Mouse (Mus musculus) CD4-positive, CD25-positive, alpha-beta regulatory T cell, adult 4 months (primary cell): ENCODE results near the gene Tmem136. TPM values are rescaled to one million over a fixed set of nuclear protein-coding genes. Genes with fewer than 3 reads are reported as not detected.
A peak's percentile ranks its signal among the peaks of the same experiment; 100 is the strongest.
"Not testable (repeated sequence)": the region's sequence is repeated elsewhere in the genome, so short reads cannot be mapped to it uniquely, and the experiment has no call there.

ENCODE experiments used
- ATAC-seq: one replicate; pipeline ENCODE4 v1.8.0; 2017
- polyA plus RNA-seq, 2 experiments: library from polyadenylated mRNA; unstranded; fragments of 100-300 nt; shearing (Covaris generic); gene quantifications; one replicate each; pipeline ENCODE4 v1.2.1; 2017

Gene Tmem136
- polyA plus RNA-seq = 1 to 10 TPM; 3.1 to 4.6 TPM

DNA sequence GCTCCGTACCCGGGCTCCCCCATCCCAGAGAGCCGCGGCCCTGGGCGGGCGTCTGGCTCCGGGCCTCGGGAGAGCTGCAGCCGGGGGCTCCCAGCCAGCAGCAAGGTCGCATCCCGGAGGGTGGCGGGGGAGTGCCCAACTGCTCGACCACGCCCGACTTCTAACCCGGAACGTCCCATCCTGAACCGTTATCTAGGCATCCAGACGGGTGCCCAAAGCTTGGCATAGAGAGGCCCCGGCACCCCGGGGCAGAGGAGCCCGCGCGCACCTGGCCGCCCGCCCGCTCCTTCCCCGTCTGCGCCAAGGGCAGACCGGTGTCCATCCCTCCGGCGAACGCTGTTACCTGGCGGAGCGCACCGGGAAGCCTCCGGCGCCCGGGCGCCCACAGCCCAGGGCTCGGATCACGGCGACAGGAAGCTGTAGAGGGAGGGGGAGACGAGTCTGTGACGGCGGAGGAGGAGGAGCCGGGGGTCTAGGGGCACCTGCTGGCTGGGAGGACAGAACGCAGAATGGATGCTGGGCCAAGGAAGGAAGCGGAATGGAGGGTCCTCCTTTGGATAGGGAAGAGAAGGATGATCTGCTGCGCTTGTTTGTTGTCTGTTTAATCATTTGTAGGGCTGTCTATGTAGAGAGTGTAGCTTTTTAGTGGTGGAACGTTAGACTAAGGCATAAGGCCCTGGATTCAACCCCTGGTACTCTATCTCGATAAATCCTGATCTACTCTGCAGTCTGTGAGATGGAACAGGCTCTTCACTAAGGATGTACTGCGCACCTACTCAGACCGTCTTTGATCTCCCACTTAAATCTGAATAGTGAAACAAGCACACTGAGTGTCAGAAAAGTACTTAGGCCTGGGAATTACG lies at the start of gene Tmem136:
TSS of gene Tmem136 (minus strand) at position 437 of the 863 bp plus-strand sequence.
- peak; percentile 99 for ATAC-seq

GRCm38 (mm10) chr9:43155960-43156359 lies 39.6 kb upstream of the Tmem136 start:
- ATAC-seq = no peak

GRCm38 (mm10) chr9:43151779-43152178 lies 35.4 kb upstream of the Tmem136 start:
- no peak for ATAC-seq

DNA sequence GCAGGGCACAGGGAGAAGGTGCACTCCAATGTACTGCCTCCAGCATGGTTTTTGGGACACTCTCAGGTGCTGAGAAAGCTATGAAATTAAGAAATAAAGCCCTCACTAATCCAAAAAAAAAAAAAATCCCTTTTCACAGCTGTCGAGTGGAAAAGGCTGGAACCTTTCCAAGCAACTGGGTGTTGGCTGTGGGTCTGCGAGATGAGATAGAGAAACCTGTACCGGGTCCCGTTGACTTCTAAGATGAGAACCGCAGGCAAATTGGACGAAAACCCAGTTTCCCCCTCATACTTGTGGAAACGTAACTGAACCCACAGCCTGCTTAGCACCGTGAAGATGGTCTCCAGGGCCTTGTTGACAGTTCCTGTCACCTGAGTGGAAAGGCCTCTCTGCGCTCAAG lies 34.6 kb upstream of the Tmem136 start:
- no peak for ATAC-seq

- ATAC-seq = no peak
Observed at GRCm38 (mm10) chr9:43150075-43150474, 33.7 kb upstream of the Tmem136 start.

DNA sequence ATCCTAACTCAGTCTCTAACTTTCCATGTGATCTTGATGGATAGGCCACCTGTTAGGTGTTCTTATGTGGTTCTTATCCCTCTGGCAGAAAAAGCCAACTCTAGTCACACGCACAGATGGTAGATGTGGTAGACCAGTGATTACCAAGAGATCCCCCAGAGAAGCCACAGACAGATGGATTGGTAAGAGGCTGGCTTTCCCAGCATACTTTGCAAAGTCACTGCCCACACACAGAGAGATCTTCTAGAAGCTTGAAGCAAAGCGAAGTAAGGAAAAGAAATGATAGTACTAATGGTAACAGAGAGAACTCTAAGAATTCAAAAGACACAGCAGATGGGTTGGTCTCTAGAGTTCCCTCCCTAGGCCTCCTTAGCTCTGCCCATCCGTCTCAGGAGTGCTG lies 33.1 kb upstream of the Tmem136 start:
- ATAC-seq = no peak

DNA sequence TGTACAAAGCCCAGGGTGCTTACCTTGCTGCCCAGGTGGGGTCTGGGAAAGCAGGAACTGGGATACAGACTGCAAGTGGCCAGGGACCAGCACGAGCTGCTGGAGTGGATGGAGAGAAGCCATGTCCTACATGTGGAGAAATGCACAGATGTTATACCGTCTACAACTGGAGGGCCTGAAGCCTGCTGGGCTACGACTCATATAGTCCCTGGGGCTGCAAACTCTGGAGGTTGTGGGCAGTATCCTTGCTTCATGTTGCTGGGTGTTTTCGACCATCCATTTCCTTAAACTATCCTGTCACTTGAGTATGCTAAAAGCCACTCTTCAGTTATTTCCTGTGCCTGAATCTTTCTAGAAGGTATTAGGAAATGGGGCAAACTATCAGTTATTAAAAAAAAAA lies 28.8 kb upstream of the Tmem136 start:
- no peak for ATAC-seq

DNA sequence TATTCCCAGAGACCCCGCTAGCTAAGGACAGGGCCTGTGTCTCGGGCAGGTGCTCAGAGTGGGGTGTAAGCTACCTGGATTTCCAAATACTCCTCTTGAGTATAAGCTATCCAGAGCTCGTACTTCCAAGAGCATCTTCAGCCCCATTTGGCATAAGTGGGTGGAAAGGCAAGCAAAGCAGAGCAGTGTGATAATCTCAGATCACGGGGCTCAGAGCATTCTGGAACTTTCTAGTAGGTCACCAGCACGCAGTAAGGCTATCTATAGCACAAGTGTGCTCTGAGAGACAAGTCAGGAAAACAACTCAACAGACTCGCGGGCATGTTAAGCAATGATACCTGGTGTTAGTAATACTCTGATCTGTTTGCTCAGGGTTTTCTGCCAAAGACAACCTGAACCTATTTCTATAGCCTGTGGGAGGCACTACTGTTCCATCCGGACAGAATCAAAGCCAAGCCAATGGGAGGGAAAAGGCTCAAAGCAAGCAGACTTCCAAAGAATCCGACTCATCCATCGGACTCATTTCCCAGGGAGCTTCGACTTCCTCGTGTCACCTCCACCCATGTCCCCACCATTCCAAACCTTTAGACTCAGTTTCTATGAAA lies 27.9 kb upstream of the Tmem136 start:
- no peak for ATAC-seq

DNA sequence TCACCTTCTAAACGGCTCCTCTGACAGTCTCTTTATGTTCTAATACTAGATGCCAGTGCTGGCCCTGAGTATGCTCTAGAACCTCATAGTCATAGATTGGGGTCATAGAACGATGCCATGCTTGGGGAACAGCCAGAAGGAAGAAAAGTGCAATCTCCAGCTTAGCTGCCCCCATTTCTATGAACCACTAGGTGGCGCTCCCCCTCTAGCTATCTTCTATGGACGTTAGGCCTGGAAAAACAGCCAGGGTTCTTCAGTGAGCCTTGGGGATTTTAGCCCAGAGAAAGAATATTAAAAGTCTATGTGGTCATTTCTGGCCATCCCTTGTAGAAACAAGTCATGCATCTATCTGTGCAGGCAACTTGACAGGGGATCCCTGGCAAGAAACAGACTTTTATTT lies 25.5 kb upstream of the Tmem136 start:
- no peak for ATAC-seq

DNA sequence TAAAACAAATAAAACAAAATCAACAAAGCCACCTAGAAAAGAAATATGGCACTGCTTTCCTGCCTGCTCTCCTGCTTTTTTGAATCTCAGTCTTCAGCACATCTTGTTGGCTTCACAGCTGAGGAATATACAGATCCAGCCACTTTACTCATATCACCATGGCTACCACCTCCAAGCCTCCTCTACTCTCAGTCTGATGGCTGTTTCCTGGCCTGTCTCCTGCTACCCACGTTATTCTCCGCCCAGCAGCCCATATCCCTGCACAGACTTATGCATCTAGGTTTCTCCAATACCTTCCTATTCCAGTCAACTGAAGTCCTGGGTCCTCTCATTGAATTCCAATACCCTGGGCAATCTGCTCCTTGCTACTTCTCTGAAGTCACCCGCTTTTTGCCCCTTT lies 17.2 kb upstream of the Tmem136 start:
- no peak for ATAC-seq

DNA sequence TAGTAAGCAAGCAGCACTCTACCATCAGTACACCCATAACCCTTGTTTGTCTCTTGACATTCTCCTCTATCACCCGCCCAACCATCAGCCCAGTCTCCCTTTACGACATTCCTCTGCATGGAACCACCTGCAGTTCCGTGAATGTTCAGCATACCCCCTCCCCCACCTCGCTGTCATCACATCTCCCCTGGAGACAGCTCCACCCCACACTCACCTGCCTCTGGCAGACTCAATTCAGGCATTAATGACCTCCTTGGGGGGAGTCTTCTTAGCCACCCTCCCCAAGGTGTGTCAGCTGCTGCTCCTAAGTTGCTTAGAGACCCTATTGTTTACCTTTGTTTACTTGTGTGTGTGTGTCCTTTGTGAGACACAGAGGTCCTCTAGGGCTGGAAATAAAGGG lies 16.0 kb upstream of the Tmem136 start:
- ATAC-seq = no peak

DNA sequence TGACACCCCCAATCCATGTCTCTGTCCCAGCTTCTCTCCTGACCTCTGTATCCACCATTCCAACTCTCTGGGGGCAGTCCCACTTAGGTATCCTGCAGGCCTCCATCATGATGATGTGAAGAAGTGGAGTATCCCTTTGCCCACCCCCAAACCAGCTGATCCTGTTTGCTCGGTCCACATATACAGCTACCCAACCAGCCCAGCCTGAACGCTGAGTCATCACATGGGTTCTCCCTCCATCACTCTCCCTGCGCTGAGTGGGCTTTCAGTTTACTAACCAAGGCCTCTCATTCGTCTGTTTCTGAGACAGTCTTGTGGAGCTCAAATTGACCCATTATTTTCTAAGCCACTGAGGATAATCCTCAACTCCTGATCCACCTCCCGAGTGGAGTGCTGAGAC lies 15.6 kb upstream of the Tmem136 start:
- ATAC-seq = no peak

- ATAC-seq = no peak
Observed at GRCm38 (mm10) chr9:43130684-43131083, 14.3 kb upstream of the Tmem136 start.

- no peak for ATAC-seq
Observed at GRCm38 (mm10) chr9:43127101-43127787, 10.9 kb upstream of the Tmem136 start.

DNA sequence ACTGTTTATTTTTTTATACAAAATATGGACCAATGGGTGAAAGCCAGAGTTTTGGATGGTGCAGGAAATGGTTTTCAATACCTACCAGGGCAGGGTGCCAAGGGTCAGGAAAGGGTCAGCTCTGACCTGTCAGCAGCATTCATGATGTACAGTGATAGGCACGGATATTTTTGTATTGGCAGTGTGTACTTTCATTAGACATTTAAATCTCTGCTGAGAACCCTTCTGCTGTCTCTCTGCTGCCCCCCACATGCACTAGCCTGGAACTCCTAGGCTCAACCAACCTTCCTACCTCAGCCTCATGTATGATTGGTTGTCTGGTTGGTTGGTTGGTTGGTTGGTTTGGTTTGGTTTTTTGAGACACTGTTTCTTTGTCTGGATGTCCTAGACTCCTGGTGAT lies 6.0 kb upstream of the Tmem136 start:
- no peak for ATAC-seq

GRCm38 (mm10) chr9:43121948-43122347 lies 5.6 kb upstream of the Tmem136 start:
- ATAC-seq = not testable (repeated sequence)

DNA sequence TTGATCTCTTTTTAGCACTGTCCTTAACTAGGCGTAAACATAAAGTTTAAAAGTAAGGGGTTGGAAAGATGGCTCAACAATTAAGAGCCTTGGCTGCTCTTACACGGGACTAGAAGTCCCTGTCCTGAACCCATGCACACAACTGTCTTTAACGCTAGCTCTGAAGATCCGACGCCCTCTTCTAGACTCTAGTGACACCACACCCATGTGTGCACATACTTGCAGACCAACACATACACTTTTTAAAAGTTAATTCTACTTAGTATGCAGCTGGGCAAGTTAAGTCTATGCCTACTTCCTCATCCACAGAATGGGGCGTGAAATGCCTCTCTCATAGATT lies 597 bp upstream of the Tmem136 start:
- ATAC-seq = no peak

GRCm38 (mm10) chr9:43115431-43116133 lies 788 bp downstream of the Tmem136 start:
- no peak for ATAC-seq

DNA sequence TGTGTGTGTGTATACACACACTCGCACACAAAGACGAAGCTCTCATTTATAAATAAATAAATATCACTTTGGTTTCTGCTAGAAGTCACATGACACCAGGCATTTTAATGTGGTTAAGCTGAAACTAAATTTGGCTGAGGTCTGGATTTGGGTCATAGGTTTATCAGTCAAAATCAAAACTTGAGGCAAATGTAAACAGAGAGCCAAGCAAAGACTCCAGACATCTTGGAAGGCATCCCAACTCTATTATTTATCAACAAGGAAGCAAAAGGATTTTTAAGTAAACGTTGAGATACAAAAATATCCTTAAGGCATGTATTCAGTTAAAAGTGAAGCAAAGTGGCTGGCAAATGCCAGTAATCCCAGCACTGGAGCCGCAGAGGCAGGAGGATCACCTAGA lies 1.5 kb downstream of the Tmem136 start:
- ATAC-seq = no peak

- no peak for ATAC-seq
Observed at GRCm38 (mm10) chr9:43110286-43110980, 5.9 kb downstream of the Tmem136 start.

- no peak for ATAC-seq
Observed at GRCm38 (mm10) chr9:43109125-43109524, 7.2 kb downstream of the Tmem136 start.

GRCm38 (mm10) chr9:43108721-43109120 lies 7.6 kb downstream of the Tmem136 start:
- ATAC-seq = no peak

DNA sequence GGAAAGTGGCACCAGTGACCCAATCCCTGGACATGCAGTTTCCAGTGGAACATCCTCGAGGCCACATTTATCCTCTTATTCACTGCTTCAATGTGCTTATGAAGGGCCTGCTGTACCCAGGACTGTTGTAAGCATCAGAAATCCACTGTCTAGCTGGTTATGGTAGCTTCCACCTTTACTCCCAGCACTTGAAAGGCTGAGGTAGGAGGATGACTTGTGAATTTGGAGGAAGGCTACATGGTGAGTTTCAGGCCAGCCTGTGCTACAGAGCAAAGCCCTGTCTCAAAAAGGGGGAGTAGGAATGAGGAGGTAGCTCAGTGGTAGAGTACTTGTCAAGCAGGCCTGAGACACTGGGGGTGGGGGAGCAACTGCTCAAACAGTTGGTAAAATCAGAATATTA lies 8.3 kb downstream of the Tmem136 start:
- no peak for ATAC-seq
